Mouse (Mus musculus): ENCODE data around the gene BC028528. TPM values are rescaled to one million over a fixed set of nuclear protein-coding genes. Genes with fewer than 3 reads are reported as not detected.

BC028528 gene
- total and polyA plus RNA-seq, 3 experiments, result 7.4 to 13.6 TPM; not detected in 1

- TF ChIP-seq HCFC1 (IDR thresholded peaks at IDR 0.05; ENCODE audit: low read depth, low read length), result peak; percentile 77
- peak; percentile 85 for TF ChIP-seq MXI1 (IDR thresholded peaks at IDR 0.05; ENCODE audit: low read depth, low read length)
- TF ChIP-seq ZC3H11A (IDR thresholded peaks at IDR 0.05; ENCODE audit: low read depth, low read length), result no peak
- TF ChIP-seq POLR2AphosphoS5 (IDR thresholded peaks at IDR 0.05; ENCODE audit: borderline replicate concordance, low read depth, low read length), result peak; percentile 90
Observed at GRCm38 (mm10) chr3:95928658-95929503, 37.1 kb upstream of the BC028528 start, which contains the start of gene Anp32e (continued).

GRCm38 (mm10) chr3:95928261-95928657 is 36.5 kb upstream of the BC028528 start:
- H3K4me1 ChIP-seq (ENCODE audit: control insufficient read depth in 1 of 2, insufficient read depth in 2 of 2, low read length in 2 of 2), result peaks cover 17 to 30% of the 10 kb centered on the region in 2 experiments
- peak overlapping the region; percentile 54 to 70 for H3K4me3 ChIP-seq (ENCODE audit: control insufficient read depth in 1 of 2, insufficient read depth in 1 of 2, low read depth in 2 of 2, low read length in 2 of 2)
- no peaks in the 10 kb centered on the region for H3K9me3 ChIP-seq (replicated peaks; ENCODE audit: insufficient read depth, low read length)
- peak; percentile 95; the same call in 1 of the 2 replicates for TF ChIP-seq CHD1 (IDR thresholded peaks at IDR 0.05; ENCODE audit: low read depth, low read length)
- TF ChIP-seq MEF2A (IDR thresholded peaks at IDR 0.05; ENCODE audit: extremely low read depth, insufficient replicate concordance, low read depth, low read length, poor library complexity, severe bottlenecking), result no peak
- H3K36me3 ChIP-seq (ENCODE audit: control insufficient read depth in 1 of 2, insufficient read depth in 2 of 2, low read length in 2 of 2), result peaks cover 0 to 38% of the 10 kb centered on the region in 2 experiments; a peak in 2 of 4 replicates
- peaks cover 39% of the 10 kb centered on the region for H3K79me2 ChIP-seq (ENCODE audit: control insufficient read depth, insufficient read depth, low read length, poor library complexity)
- peak overlapping the region; percentile 90 for H3K27ac ChIP-seq (ENCODE audit: control insufficient read depth, low read depth, low read length)
- peak overlapping the region; percentile 83 for H3K9ac ChIP-seq (ENCODE audit: control insufficient read depth, low read depth, low read length, poor library complexity, severe bottlenecking)
- no peak for DNase-seq (ENCODE audit: low read depth, low spot score)
- no peaks in the 10 kb centered on the region for H3K27me3 ChIP-seq (ENCODE audit: control insufficient read depth in 1 of 2, insufficient read depth in 2 of 2, low read length in 2 of 2)

- Histone ChIP-seq H3K27ac (ENCODE audit: control insufficient read depth, low read depth, low read length) (no peak overlapping the region), H3K27me3 (ENCODE audit: control insufficient read depth in 1 of 2, insufficient read depth in 2 of 2, low read length in 2 of 2) (no peaks in the 10 kb centered on the region), H3K9ac (ENCODE audit: control insufficient read depth, low read depth, low read length, poor library complexity, severe bottlenecking) (no peak overlapping the region), H3K4me3 (ENCODE audit: control insufficient read depth in 1 of 2, insufficient read depth in 1 of 2, low read depth in 2 of 2, low read length in 2 of 2) (peak overlapping the region in 1 of 2 experiments; percentile 14; a peak in 1 of 4 replicates), H3K79me2 (ENCODE audit: control insufficient read depth, insufficient read depth, low read length, poor library complexity) (peaks cover 10% of the 10 kb centered on the region), H3K9me3 (replicated peaks; ENCODE audit: insufficient read depth, low read length) (no peaks in the 10 kb centered on the region), H3K4me1 (ENCODE audit: control insufficient read depth in 1 of 2, insufficient read depth in 2 of 2, low read length in 2 of 2) (peaks cover 15 to 16% of the 10 kb centered on the region in 2 experiments), H3K36me3 (ENCODE audit: control insufficient read depth in 1 of 2, insufficient read depth in 2 of 2, low read length in 2 of 2) (peaks cover 0 to 24% of the 10 kb centered on the region in 2 experiments; a peak in 2 of 4 replicates)
- peak; percentile 53 for DNase-seq (ENCODE audit: low read depth, low spot score)
- TF ChIP-seq HCFC1 (IDR thresholded peaks at IDR 0.05; ENCODE audit: low read depth, low read length), result no peak
- no peak for TF ChIP-seq NELFE (IDR thresholded peaks at IDR 0.05; ENCODE audit: low read depth, low read length)
- TF ChIP-seq ZMIZ1 (IDR thresholded peaks at IDR 0.05; ENCODE audit: low read depth, low read length), result no peak
- no peak for TF ChIP-seq SMC3 (IDR thresholded peaks at IDR 0.05; ENCODE audit: low read depth, low read length)
- no peak for TF ChIP-seq POLR2A (IDR thresholded peaks at IDR 0.05; ENCODE audit: control insufficient read depth in 1 of 2, insufficient read depth in 1 of 2, low read depth in 1 of 2, low read length in 2 of 2, poor library complexity in 1 of 2)
- TF ChIP-seq RAD21 (IDR thresholded peaks at IDR 0.05; ENCODE audit: low read depth, low read length), result no peak
- TF ChIP-seq TAL1 (IDR thresholded peaks at IDR 0.05; ENCODE audit: low read length), result no peak
- no peak for TF ChIP-seq TBP (IDR thresholded peaks at IDR 0.05; ENCODE audit: low read depth, low read length)
- no peak for TF ChIP-seq ZKSCAN1 (IDR thresholded peaks at IDR 0.05; ENCODE audit: low read depth, low read length)
- TF ChIP-seq CHD2 (IDR thresholded peaks at IDR 0.05; ENCODE audit: low read length), result no peak
- no peak for TF ChIP-seq E2F4 (IDR thresholded peaks at IDR 0.05; ENCODE audit: borderline replicate concordance, low read depth, low read length)
- TF ChIP-seq ZNF384 (IDR thresholded peaks at IDR 0.05; ENCODE audit: low read depth, low read length), result peak; percentile 54
- TF ChIP-seq ETS1 (IDR thresholded peaks at IDR 0.05; ENCODE audit: low read depth, low read length), result 0 out of 2 replicates have a peak, but pooled peaks have one; percentile 14
- TF ChIP-seq CTCF (IDR thresholded peaks at IDR 0.05 in 2 of 3, conservative IDR thresholded peaks at IDR 0.05 in 1 of 3; ENCODE audit: control insufficient read depth in 1 of 3, insufficient read depth in 1 of 3, low read depth in 2 of 3, low read length in 3 of 3, poor library complexity in 1 of 3, severe bottlenecking in 1 of 3), result no peak
- 0 out of 2 replicates have a peak, but pooled peaks have one; percentile 14 for TF ChIP-seq SIN3A (IDR thresholded peaks at IDR 0.05; ENCODE audit: low read length)
- no peak for TF ChIP-seq JUND (IDR thresholded peaks at IDR 0.05; ENCODE audit: low read depth, low read length)
- TF ChIP-seq EP300 (IDR thresholded peaks at IDR 0.05; ENCODE audit: low read depth in 1 of 2, low read length in 2 of 2), result no peak
- TF ChIP-seq TCF12 (IDR thresholded peaks at IDR 0.05; ENCODE audit: low read depth, low read length), result no peak
- TF ChIP-seq MXI1 (IDR thresholded peaks at IDR 0.05; ENCODE audit: low read depth, low read length), result no peak
- TF ChIP-seq BHLHE40 (IDR thresholded peaks at IDR 0.05; ENCODE audit: borderline replicate concordance, low read depth, low read length), result no peak
- TF ChIP-seq USF1 (IDR thresholded peaks at IDR 0.05; ENCODE audit: low read depth, low read length), result no peak
- TF ChIP-seq GATA1 (IDR thresholded peaks at IDR 0.05; ENCODE audit: low read depth, low read length), result no peak
- no peak for TF ChIP-seq ZC3H11A (IDR thresholded peaks at IDR 0.05; ENCODE audit: low read depth, low read length)
- no peak for TF ChIP-seq MEF2A (IDR thresholded peaks at IDR 0.05; ENCODE audit: extremely low read depth, insufficient replicate concordance, low read depth, low read length, poor library complexity, severe bottlenecking)
- TF ChIP-seq RCOR1 (IDR thresholded peaks at IDR 0.05; ENCODE audit: low read depth, low read length), result peak; percentile 32; the same call in 1 of the 2 replicates
Observed at GRCm38 (mm10) chr3:95925087-95925486, 33.3 kb upstream of the BC028528 start.
